Mouse (Mus musculus): ENCODE data around the gene Nxf1. TPM values are rescaled to one million over a fixed set of nuclear protein-coding genes. Genes with fewer than 3 reads are reported as not detected.
"Not testable (repeated sequence)": the region's sequence is repeated elsewhere in the genome, so short reads cannot be mapped to it uniquely, and the experiment has no call there.

The Nxf1 gene
- polyA plus RNA-seq, 1 experiment from 2014 or later = 189 TPM

DNA sequence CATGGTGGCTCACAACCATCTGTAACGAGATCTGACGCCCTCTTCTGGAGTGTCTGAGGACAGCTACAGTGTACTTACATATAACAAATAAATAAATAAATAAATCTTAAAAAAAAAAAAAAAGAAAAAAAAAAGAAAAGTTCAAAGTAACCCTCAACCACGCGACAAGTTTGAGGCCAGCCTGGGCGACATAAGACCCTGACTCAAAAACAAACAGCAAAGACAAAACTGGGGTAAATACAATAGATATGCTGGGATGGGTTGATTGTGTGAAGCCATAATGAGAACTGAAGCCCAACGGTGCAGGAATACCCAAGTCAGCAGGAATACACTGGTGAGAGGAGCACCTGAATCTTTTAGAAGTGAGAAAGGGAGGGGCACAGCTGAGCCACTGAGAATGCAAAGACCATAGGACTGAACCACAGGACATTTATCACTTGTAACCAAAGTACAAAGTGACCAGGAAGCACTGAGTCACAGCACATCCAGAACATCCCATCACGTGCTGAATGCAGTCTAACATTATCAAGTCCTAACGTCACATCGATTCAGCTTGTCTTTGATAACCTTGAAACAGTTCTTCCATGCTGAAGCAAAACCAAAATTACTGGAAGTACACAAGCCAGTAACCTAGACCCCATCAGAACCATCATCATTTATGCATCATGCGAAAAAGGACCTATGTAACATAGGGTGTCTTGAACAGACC lies 40.0 kb upstream of the Nxf1 start:
- Histone ChIP-seq H3K36me3 (no peaks in the 10 kb centered on the region; the same call in 1 of the 2 replicates), H3K4me3 (replicated peaks) (no peak overlapping the region), H3K27me3 (no peaks in the 10 kb centered on the region), H3K4me1 (peaks cover 22% of the 10 kb centered on the region), H3K9ac (no peak overlapping the region), H3K4me2 (no peak overlapping the region), H3K9me3 (replicated peaks) (no peaks in the 10 kb centered on the region), H3K27ac (no peak overlapping the region)
- WGBS = 80% methylated on average over 9 of the region's 10 CpGs
- no peak for ATAC-seq (replicated peaks; ENCODE audit: low FRiP score)

DNA sequence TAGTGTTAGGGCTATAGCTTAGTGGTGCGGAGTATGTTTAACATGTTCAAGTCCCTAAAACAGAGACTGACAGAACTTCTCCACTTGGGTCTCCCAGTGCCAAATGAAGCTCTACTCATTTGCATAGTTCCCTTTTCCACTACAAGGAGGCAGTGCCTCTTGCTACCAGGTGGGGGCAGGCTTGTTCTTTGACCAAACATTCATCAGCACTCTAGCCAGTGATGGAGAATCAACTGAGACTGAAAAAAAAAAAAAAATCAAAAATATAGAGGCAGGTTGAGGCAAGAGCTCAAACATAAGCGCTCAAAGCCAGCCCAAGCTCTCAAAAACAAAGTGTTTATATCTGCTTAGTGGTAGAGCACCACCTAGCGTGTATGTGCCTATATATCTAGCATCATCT lies 38.5 kb upstream of the Nxf1 start:
- ATAC-seq (replicated peaks; ENCODE audit: low FRiP score) = no peak
- Histone ChIP-seq H3K4me1 (peaks cover 21% of the 10 kb centered on the region), H3K27ac (no peak overlapping the region), H3K36me3 (no peaks in the 10 kb centered on the region), H3K4me2 (no peak overlapping the region), H3K9me3 (replicated peaks) (no peaks in the 10 kb centered on the region), H3K4me3 (replicated peaks) (no peak overlapping the region), H3K27me3 (no peaks in the 10 kb centered on the region), H3K9ac (no peak overlapping the region)
- WGBS = 84% methylated on average over 3 of the region's 3 CpGs

DNA sequence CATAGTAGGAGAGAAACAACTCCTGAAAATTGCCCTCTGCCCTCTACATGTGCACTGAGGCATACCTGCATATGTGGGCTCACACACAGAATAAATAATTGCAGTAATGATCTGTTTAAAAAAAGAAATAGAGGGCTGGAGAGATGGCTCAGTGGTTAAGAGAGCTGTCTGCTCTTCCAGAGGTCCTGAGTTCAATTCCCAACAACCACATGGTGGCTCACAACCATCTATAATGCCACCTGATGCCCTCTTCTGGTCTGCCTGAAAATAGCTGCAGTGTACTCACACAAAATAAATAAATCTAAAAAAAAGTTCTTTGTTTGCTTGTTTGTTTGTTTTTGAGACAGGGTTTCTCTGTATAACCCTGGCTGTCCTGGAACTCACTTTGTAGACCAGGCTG lies 37.8 kb upstream of the Nxf1 start:
- not testable (repeated sequence) for H3K36me3 ChIP-seq; H3K4me3 ChIP-seq (replicated peaks); H3K27me3 ChIP-seq; H3K9me3 ChIP-seq (replicated peaks); H3K9ac ChIP-seq; H3K27ac ChIP-seq; H3K4me2 ChIP-seq; ATAC-seq (replicated peaks; ENCODE audit: low FRiP score)
- H3K4me1 ChIP-seq = peaks cover 18% of the 10 kb centered on the region

DNA sequence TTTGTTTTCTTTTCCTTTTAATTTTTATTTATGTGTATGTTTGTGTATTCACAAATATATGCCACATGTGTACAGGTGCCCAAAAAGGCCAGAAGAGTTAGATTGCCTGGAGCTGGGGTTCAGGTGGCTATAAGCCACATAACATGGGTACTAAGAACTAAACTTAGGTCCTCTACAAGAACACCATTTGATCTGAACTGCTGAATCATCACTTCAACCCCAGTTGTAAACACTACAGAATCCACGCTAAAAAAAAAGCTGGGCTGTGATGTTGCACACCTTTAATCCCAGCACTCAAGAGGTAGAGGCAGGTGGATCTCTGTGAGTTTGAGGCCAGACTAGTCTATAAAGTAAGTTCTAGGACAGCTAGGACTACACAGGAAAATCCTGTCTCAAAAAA lies 35.5 kb upstream of the Nxf1 start:
- H3K4me2 ChIP-seq = peak overlapping the region; percentile 59; the same call in 1 of the 2 replicates
- no peak overlapping the region for H3K4me3 ChIP-seq (replicated peaks)
- H3K9me3 ChIP-seq (replicated peaks) = no peaks in the 10 kb centered on the region
- 70% methylated on average over 1 of the region's 1 CpGs for WGBS
- peak overlapping the region; percentile 73; the same call in 1 of the 2 replicates for H3K9ac ChIP-seq
- no peaks in the 10 kb centered on the region for H3K27me3 ChIP-seq
- H3K4me1 ChIP-seq = peaks cover 32% of the 10 kb centered on the region
- H3K27ac ChIP-seq = no peak overlapping the region
- ATAC-seq (replicated peaks; ENCODE audit: low FRiP score) = no peak
- H3K36me3 ChIP-seq = peaks cover 23% of the 10 kb centered on the region

DNA sequence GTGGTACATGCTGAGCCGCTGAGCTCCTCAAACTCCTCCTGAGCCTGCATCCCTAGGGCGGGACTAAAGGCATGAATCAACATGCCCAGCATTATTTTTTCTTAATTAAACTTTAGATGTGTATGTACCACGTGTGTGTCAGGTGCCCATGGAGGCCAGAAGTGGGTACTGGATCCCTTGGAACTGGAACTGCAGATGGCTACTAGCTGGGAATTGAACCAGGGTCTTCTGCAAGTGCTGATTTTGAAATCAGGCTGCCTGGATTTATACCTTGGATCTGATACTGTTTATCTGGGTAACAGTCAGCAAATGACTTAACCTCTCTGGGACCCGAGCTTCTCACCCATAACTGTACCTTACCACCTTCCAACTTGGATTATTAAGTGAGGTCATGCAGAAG lies 34.9 kb upstream of the Nxf1 start:
- peak overlapping the region; percentile 84 for H3K4me3 ChIP-seq (replicated peaks)
- WGBS = 40% methylated on average over 4 of the region's 4 CpGs

DNA sequence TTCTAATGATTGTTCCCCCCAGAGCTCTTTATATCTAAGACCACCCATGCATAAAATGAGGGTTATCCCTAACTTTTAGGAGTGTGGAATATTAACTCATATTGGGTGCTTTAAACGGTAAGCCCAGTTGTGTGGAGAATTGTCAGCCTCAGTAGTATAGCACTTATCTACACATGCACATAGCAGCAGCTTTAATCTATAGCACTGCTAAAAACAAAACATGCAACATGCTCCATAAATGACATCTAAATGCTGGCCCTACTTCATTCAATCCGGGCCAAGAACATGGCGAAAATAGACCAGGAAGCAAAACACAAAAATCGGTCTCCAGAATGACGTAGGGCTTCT lies 34.3 kb upstream of the Nxf1 start:
- ATAC-seq (replicated peaks; ENCODE audit: low FRiP score) = peak; percentile 15; the same call in 1 of the 2 replicates

More for the DNA sequence above, 34.9 kb upstream of the Nxf1 start:
- peaks cover 30% of the 10 kb centered on the region for H3K36me3 ChIP-seq
- H3K27me3 ChIP-seq = no peaks in the 10 kb centered on the region
- no peaks in the 10 kb centered on the region for H3K9me3 ChIP-seq (replicated peaks)
- H3K27ac ChIP-seq = peak overlapping the region; percentile 97
- peaks cover 36% of the 10 kb centered on the region for H3K4me1 ChIP-seq
- ATAC-seq (replicated peaks; ENCODE audit: low FRiP score) = no peak
- H3K4me2 ChIP-seq = peak overlapping the region; percentile 59
- H3K9ac ChIP-seq = peak overlapping the region; percentile 73

DNA sequence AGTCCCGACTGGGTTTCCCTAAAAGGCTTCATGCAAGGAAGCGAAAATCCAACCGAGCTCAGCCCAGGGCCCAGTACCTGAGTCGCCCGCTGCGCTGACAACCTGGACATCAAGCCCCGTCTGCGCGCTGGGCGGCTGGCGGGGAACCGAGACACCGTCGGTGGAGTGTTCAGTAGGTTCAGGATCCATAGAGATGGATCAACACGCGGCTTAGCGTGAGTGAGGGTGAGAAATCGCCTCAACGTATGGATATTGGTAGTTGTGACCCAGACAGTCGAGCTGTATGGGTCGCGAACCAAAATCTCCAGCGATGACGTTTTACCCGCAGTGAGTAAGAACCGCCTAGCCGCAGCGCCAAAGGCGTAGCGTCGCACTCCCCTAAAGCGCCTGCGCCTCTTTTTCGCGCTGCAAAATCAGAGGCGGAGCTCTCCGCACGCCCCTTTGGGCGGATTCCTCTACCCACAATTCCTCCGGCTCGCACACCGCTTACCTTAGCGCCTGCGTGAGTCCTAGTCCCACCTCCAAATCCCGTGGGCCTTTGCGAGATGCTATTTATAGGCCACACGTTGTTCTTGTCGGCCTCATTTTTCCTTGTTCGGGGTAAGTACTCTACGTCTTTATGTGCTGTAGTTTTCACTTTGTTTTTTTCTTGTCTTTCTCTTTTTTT lies 33.8 kb upstream of the Nxf1 start, which contains the start of gene Slc3a2:
Gene Slc3a2 (minus strand): TSS at position 463 of the 667 bp plus-strand sequence.
- Histone ChIP-seq H3K36me3 (peaks cover 31% of the 10 kb centered on the region), H3K4me2 (peak within 1 kb of the TSS; percentile 70), H3K27me3 (no peaks in the 10 kb centered on the region), H3K9me3 (replicated peaks) (no peaks in the 10 kb centered on the region), H3K27ac (peak within 1 kb of the TSS; percentile 97), H3K4me1 (peaks cover 36% of the 10 kb centered on the region), H3K9ac (peak within 1 kb of the TSS; percentile 96), H3K4me3 (replicated peaks) (peak within 1 kb of the TSS; percentile 84)
- WGBS = under 1% methylated on average over 50 of the region's 50 CpGs
- ATAC-seq (replicated peaks; ENCODE audit: low FRiP score) = peak; percentile 96

More for the DNA sequence above, 34.3 kb upstream of the Nxf1 start:
- Histone ChIP-seq H3K4me3 (replicated peaks) (peak overlapping the region; percentile 84), H3K4me1 (peaks cover 36% of the 10 kb centered on the region), H3K27me3 (no peaks in the 10 kb centered on the region), H3K27ac (peak overlapping the region; percentile 97), H3K36me3 (peaks cover 31% of the 10 kb centered on the region), H3K9me3 (replicated peaks) (no peaks in the 10 kb centered on the region), H3K4me2 (peak overlapping the region; percentile 59), H3K9ac (peak overlapping the region; percentile 73)
- WGBS = 0% methylated on average over 5 of the region's 5 CpGs

DNA sequence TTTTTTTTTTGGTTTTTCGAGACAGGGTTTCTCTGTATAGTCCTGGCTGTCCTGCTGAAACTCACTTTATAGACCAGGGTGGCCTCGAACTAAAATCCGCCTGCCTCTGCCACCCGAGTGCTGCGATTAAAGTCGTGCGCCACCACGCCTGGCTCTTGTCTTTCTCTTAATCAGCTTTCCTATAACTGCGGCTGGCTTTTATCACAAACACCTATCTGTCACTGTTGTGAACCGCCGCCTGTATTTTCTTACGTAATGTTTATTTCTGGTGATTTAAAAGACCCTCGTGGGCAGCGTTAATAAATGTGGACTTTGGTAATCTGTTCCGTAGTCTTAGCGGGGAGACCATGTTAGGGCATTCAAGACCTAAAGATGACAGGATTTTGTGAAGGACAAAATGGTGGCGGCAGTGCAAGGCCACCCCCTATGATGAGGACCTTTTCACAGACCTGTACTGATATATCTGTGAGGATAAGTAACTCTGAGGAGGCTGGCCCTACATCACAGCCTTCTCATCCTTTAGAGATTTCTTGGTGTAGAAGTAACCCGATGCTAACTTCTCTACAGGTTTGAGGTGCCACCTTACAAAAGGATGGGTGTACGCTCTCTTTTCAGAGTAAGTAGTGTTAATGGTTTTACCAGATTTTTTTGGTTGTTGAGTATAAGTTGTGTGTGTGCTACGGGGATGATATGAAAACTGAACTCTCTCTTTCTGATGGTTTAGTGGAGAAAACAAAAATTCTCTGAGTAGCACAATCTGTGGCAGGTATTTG lies 33.1 kb upstream of the Nxf1 start:
- under 1% methylated on average over 20 of the region's 20 CpGs for WGBS
- no peaks in the 10 kb centered on the region for H3K27me3 ChIP-seq
- peak overlapping the region; percentile 94 for H3K27ac ChIP-seq
- H3K9me3 ChIP-seq (replicated peaks) = no peaks in the 10 kb centered on the region
- peaks cover 36% of the 10 kb centered on the region for H3K4me1 ChIP-seq
- peak overlapping the region; percentile 70 for H3K4me2 ChIP-seq
- H3K4me3 ChIP-seq (replicated peaks) = peak overlapping the region; percentile 84
- peaks cover 31% of the 10 kb centered on the region for H3K36me3 ChIP-seq
- ATAC-seq (replicated peaks; ENCODE audit: low FRiP score) = no peak
- H3K9ac ChIP-seq = peak overlapping the region; percentile 96

DNA sequence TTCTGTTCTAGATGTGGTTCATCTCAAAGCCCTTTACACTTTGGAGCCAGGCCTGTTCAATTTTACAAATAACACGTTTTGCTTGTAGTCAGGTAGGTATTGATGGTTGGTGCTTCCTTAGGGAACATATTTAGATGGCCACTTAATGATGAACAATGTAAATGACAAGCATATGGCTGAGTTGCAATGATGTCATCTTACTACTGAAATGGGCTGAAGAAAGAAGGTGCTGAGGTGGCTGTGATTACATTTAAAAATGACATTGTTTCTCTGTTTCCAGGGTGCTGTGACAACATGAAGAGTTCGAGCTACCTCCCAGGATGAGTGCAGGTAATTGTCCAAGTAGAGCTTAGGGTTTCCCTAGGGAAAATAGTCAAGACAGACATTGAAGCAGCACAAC lies 32.5 kb upstream of the Nxf1 start:
- no peak for ATAC-seq (replicated peaks; ENCODE audit: low FRiP score)
- Histone ChIP-seq H3K27ac (peak overlapping the region; percentile 94), H3K4me2 (peak overlapping the region; percentile 70), H3K4me3 (replicated peaks) (peak overlapping the region; percentile 84), H3K9ac (peak overlapping the region; percentile 96), H3K9me3 (replicated peaks) (no peaks in the 10 kb centered on the region), H3K36me3 (peaks cover 31% of the 10 kb centered on the region), H3K27me3 (no peaks in the 10 kb centered on the region), H3K4me1 (peaks cover 36% of the 10 kb centered on the region)
- WGBS = 3% methylated on average over 2 of the region's 2 CpGs

DNA sequence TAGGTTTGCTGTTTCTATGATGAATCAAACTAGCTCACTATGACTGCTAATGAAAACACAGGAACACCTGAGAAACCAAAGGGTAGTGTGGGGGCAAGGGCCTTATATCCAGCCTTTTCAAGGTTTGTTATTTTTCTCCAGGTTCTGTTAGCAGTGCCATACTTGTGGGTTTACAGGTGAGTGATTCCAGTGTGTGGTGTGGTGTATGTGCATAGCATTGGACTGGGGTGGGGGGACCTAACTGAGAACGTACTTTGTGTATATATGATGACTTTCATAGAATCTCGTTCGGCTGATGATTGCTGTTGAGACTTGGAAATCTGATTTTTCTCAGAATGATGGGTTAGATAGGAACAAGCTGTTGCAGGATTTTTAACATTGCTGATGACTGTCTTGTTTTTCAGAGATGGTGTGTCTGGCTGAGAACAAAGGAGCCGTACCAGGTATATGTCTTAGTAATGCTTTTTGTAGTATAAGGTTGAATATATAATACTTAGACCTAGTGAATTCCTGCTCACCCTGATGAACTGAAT lies 31.7 kb upstream of the Nxf1 start:
- H3K36me3 ChIP-seq = peaks cover 31% of the 10 kb centered on the region
- H3K4me1 ChIP-seq = peaks cover 36% of the 10 kb centered on the region
- H3K27me3 ChIP-seq = no peaks in the 10 kb centered on the region
- ATAC-seq (replicated peaks; ENCODE audit: low FRiP score) = no peak
- peak overlapping the region; percentile 94 for H3K27ac ChIP-seq
- WGBS = 46% methylated on average over 4 of the region's 4 CpGs
- H3K9ac ChIP-seq = peak overlapping the region; percentile 96
- H3K4me2 ChIP-seq = peak overlapping the region; percentile 70
- H3K9me3 ChIP-seq (replicated peaks) = no peaks in the 10 kb centered on the region
- H3K4me3 ChIP-seq (replicated peaks) = peak overlapping the region; percentile 84

DNA sequence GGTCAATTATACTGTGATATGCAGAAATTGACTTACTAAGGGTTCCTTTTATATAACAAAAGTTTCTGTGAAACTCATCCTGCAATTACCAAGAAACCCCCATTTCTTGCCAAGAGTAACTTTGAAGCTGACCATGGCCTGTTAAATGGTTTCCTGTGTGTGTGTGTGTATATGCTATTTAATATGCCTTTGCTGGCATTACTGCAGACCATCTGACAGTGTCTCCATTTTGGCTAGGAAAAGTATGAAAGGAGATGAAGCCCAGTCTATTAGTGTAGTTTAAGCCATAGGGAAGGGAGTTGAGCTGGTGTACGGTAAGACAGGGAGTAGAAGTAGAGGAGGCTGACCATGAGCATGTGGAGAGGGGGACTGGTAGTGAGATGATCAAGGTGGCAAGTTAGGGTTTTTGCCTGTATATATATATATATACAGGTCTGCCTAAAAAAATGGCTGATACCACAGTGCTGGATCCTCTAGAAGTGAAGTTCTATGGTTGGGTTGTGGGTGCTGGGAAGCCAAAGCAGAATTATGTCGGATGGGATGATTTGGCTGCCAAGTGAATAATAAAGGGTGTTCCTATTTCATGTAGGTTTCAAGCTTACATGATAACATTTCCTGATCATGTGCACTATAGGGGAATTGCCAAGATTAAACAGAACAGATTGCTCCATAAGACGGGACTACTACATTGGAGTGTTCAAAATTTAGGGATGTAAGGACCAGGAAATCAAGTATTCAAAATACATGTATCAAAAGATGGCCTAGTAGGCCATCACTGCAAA lies 30.1 kb upstream of the Nxf1 start:
- 21% methylated on average over 3 of the region's 3 CpGs for WGBS
- Histone ChIP-seq H3K4me3 (replicated peaks) (no peak overlapping the region), H3K27me3 (no peaks in the 10 kb centered on the region), H3K9ac (no peak overlapping the region), H3K36me3 (peaks cover 31% of the 10 kb centered on the region), H3K9me3 (replicated peaks) (no peaks in the 10 kb centered on the region), H3K4me1 (peaks cover 30% of the 10 kb centered on the region), H3K4me2 (peak overlapping the region; percentile 70; the same call in 1 of the 2 replicates), H3K27ac (no peak overlapping the region; the same call in 1 of the 2 replicates)
- ATAC-seq (replicated peaks; ENCODE audit: low FRiP score) = no peak

Data from kidney, embryonic 15.5 days (tissue).